Mouse (Mus musculus) midbrain, embryonic 16.5 days (tissue): ENCODE measurements at regions not wholly inside any gene's neighbourhood (a gene's known extent, or its start where the extent isn't known, plus 50 kb on each side); places are given as distances from the start of the nearest gene placed in this dataset.

Source experiments
- ATAC-seq: fragments of 200-750 bp; cut with Nextera tagmentation; 2 replicates; pipeline ENCODE4 v1.8.0; 2017; ENCODE audit warnings: moderate TSS enrichment
- H3K27ac ChIP-seq: fragments of 300-500 bp; sonication (generic); 2 replicates; pipeline ENCODE4 v1.5.1; 2014; ENCODE audit warnings: mild to moderate bottlenecking, low read length, mixed read lengths
- H3K27me3 ChIP-seq: fragments of 300-500 bp; sonication (generic); 2 replicates; pipeline ENCODE4 v1.6.1; 2014; ENCODE audit warnings: low read depth, low read length, mixed read lengths; ENCODE audit not compliant: control insufficient read depth, insufficient read depth
- H3K36me3 ChIP-seq: fragments of 300-500 bp; sonication (generic); 2 replicates; pipeline ENCODE4 v1.6.1; 2014; ENCODE audit warnings: mild to moderate bottlenecking, low read length, moderate library complexity, mixed read lengths; ENCODE audit not compliant: control insufficient read depth, insufficient read depth
- H3K4me1 ChIP-seq: fragments of 300-500 bp; sonication (generic); 2 replicates; pipeline ENCODE4 v1.6.1; 2014; ENCODE audit warnings: mild to moderate bottlenecking, low read length, mixed read lengths; ENCODE audit not compliant: control insufficient read depth, insufficient read depth
- H3K4me2 ChIP-seq: fragments of 300-500 bp; sonication (generic); 2 replicates; pipeline ENCODE4 v1.6.1; 2014; ENCODE audit warnings: mild to moderate bottlenecking, low read length, mixed read lengths
- H3K4me3 ChIP-seq: fragments of 300-500 bp; sonication (generic); 2 replicates; pipeline ENCODE4 v1.5.1; 2014; ENCODE audit warnings: low read depth, mild to moderate bottlenecking, low read length, moderate library complexity, mixed read lengths
- H3K9ac ChIP-seq: fragments of 300-500 bp; sonication (generic); 2 replicates; pipeline ENCODE4 v1.6.1; 2014; ENCODE audit warnings: low read depth, low read length, mixed read lengths
- H3K9me3 ChIP-seq: fragments of 300-500 bp; sonication (generic); replicated peaks from 2 replicates; pipeline ENCODE4 v1.6.1; 2014; ENCODE audit warnings: mild to moderate bottlenecking, low read length, mixed read lengths; ENCODE audit not compliant: control insufficient read depth, poor library complexity, severe bottlenecking
- WGBS: fragments of 180-500 bp; shearing (Covaris S2); extraction: QIAGEN DNeasy Blood & Tissue Kit; methylation state at CpG from one replicate; pipeline ENCODE4 v1.1.7; 2014; 5-methylcytosine and 5-hydroxymethylcytosine counted together

DNA sequence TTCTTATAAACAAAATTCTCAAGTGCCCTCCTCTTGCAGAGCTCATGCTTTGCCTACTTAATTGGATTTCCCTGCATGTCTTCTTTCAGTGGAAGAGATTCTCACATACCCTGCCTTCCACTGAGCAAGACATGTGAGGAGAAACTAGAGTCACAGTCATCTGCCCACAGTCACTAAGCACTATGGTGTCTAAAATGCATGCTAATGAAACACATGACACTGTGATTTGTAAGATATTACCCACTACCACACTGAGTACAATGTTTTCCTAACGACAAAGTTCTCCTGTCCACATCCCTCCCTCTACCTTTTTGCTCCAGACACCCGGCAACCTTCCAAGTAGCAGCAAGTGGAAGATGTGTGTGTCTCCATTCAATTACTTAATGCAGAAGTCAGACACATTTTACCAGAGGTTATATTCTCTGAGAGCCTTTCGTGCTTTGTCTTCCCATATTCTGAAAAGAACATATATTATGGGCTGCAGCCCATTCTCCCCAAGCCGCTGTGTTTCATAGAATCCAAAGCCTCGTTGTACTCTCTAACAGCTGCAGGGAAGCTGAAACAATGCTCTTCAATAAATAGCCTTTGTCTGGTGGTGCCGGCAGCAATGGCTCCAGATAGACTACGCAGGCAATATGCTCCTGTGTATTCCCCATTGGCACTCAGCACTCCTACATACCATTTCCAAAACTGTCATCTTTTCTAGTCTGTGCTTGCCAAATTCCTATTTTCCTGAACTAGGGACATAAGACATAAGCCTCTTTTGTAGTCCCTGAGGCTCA, 670.7 kb downstream of the Poteg start:
- WGBS = 38% methylated on average over 7 of the region's 7 CpGs
- no peak overlapping the region for H3K9ac ChIP-seq
- no peak overlapping the region; the same call in 1 of the 2 replicates for H3K4me2 ChIP-seq
- H3K36me3 ChIP-seq = no peaks in the 10 kb centered on the region
- no peak overlapping the region for H3K27ac ChIP-seq
- H3K4me1 ChIP-seq = peaks cover 5% of the 10 kb centered on the region
- no peaks in the 10 kb centered on the region for H3K27me3 ChIP-seq
- ATAC-seq = 0 out of 2 replicates have a peak, but pooled peaks have one; percentile 14
- H3K4me3 ChIP-seq = no peak overlapping the region
- H3K9me3 ChIP-seq = no peaks in the 10 kb centered on the region

DNA sequence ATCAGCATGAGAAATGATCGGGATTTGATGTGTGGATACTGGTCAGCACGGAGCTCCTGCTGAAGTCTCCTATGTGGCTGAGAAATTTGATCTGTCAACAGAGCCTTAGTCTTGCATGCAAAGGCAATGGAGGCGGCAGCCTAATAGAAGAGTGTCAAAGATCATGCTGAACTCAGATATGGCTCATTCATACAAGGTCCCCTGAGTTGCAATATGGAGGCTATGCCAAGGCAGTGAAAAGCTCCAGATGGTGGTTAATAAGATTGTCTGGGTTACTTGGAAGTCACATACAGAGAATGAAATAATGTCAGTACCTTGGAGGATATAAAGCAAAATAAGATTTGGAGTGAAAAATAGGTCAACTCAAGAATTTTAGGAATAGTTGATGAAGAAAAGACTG, 677.6 kb downstream of the Poteg start:
- no peak overlapping the region for H3K4me2 ChIP-seq
- H3K4me1 ChIP-seq = no peaks in the 10 kb centered on the region
- no peak overlapping the region for H3K9ac ChIP-seq
- no peaks in the 10 kb centered on the region for H3K9me3 ChIP-seq
- no peak overlapping the region for H3K4me3 ChIP-seq
- ATAC-seq = no peak
- WGBS = 78% methylated on average over 3 of the region's 3 CpGs
- H3K36me3 ChIP-seq = no peaks in the 10 kb centered on the region
- H3K27ac ChIP-seq = no peak overlapping the region
- H3K27me3 ChIP-seq = no peaks in the 10 kb centered on the region

DNA sequence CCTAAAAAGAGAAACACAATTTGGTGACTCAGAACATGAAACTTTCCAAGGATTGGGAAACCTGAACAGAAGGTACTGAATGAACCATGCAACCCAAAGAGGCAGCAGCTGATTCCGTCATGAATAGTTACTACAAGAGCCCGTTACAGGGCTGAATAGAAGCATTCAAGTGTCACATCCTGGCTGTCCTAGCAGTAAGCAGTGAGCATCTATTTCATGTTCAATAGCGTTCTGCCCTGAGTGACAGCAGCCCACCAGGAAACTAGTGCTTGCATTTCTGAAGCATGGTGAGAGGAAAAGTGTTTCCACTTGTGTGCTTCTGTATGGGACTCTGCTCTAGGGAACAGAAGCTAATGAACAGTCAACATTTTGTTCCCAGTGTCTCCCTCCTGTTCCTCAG, 694.4 kb downstream of the Poteg start:
- no peak overlapping the region for H3K4me3 ChIP-seq
- H3K27me3 ChIP-seq = no peaks in the 10 kb centered on the region
- H3K9me3 ChIP-seq = no peaks in the 10 kb centered on the region
- no peak overlapping the region for H3K9ac ChIP-seq
- H3K36me3 ChIP-seq = no peaks in the 10 kb centered on the region
- no peak overlapping the region for H3K4me2 ChIP-seq
- H3K27ac ChIP-seq = no peak overlapping the region
- ATAC-seq = no peak
- 23% methylated on average over 3 of the region's 3 CpGs for WGBS
- no peaks in the 10 kb centered on the region for H3K4me1 ChIP-seq

DNA sequence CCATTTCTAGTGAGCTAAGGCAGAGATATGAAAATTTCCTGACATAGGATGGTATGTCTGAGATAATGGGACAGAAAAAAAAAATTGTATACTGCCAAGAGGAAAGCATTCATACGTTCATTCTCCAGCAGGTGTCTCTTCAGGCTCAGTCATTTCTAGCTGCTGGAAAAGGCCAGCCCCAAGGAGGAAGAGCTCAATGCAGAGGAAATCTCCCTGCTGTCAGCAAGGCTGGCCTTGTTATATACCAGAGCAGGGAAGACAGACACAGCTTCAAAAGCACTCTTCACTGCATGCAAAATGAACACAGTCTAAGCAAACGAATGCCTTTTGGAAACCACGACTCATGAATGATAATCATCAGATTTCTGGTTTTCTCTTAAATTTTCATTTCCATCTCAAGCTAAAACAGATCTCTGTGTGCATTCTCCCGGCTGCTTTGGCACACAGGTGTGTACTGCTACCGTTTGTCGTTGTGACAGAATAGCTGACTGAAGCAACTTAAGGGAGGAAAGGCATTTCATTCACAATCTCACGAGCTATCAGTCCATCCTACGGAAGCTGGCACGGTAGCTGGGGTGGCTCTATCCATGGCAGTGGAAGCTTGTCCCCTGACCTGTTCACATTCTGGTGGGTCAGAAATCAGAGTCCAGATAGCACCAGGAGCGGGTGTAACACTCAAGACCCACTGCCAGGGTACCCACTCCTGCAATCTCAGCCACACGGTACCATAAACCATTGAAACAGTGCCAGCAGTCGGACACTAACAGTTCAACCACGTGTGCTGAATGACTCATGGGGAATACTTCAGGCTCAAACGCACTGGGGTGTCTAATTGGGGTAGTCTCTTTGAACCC, 701.4 kb downstream of the Poteg start:
- Histone ChIP-seq H3K36me3 (no peaks in the 10 kb centered on the region), H3K9ac (no peak overlapping the region), H3K4me3 (no peak overlapping the region), H3K4me2 (no peak overlapping the region), H3K27me3 (no peaks in the 10 kb centered on the region), H3K9me3 (no peaks in the 10 kb centered on the region), H3K4me1 (0 out of 2 replicates have a peak, but pooled peaks cover 2% of the 10 kb centered on the region), H3K27ac (peak overlapping the region; percentile 53)
- 72% methylated on average over 14 of the region's 14 CpGs for WGBS
- peak; percentile 93 for ATAC-seq

DNA sequence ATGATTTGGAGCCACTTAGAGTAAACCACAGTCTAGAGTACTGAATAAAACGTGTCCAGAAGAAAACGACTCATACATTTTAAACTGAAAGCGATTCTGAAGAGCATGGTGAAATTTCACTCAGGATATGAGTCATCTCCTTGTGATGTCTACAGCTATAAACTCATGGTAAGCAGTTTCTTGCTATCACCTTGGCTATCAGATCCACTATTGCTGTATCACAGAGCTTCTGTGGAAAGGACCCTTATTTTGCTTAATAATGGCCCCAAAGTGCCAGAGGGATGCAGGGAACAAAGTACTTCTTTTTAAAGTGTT, 701.9 kb downstream of the Poteg start:
- Histone ChIP-seq H3K36me3 (no peaks in the 10 kb centered on the region), H3K4me1 (0 out of 2 replicates have a peak, but pooled peaks cover 2% of the 10 kb centered on the region), H3K4me3 (no peak overlapping the region), H3K4me2 (no peak overlapping the region), H3K9ac (no peak overlapping the region), H3K27ac (no peak overlapping the region), H3K9me3 (no peaks in the 10 kb centered on the region), H3K27me3 (no peaks in the 10 kb centered on the region)
- 83% methylated on average over 3 of the region's 3 CpGs for WGBS
- ATAC-seq = no peak

DNA sequence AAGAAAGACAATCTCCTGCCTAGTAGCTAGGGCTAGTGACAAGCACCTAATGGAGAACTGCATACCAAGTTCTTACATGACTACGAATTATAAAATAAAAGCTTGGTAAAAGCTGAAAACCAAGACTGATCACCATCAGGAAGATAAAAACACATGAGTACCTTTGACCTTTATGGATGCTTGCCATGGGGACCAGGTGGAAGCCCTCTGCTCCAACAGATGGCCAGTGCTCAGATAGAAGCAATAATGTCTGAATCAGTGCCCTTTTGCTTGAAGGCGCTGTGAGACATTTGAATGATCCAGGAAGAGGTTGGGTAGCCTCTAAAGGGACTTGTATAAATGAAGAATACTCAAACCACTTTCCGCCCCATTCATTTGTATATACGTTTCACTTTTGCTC, 713.2 kb downstream of the Poteg start:
- H3K9me3 ChIP-seq = no peaks in the 10 kb centered on the region
- no peak overlapping the region for H3K4me3 ChIP-seq
- no peak overlapping the region for H3K4me2 ChIP-seq
- H3K27ac ChIP-seq = no peak overlapping the region
- WGBS = 93% methylated on average over 4 of the region's 4 CpGs
- ATAC-seq = no peak
- H3K9ac ChIP-seq = no peak overlapping the region
- no peaks in the 10 kb centered on the region for H3K36me3 ChIP-seq
- no peaks in the 10 kb centered on the region for H3K27me3 ChIP-seq
- H3K4me1 ChIP-seq = no peaks in the 10 kb centered on the region

DNA sequence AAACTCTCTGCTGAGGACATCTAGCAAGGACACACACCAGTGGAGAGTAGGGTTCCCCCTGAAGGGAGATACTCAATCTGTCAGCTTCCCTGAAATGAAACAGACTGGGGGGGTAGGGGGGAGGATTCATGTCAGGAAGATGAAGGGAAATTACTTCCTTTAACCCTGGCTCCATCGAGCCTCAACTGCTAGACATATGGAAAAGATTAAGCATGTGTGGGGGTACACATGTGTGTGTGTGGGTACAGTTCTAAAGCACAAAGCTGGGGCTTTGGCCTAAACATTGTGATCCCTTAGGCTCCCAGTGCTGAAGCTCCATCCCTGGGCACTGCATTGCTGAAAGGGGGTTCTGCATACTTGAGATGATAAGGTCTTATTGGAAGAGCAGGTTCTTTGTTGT, 720.6 kb downstream of the Poteg start:
- no peak overlapping the region for H3K4me2 ChIP-seq
- 74% methylated on average over 1 of the region's 1 CpGs for whole genome bisulfite sequencing
- no peak overlapping the region for H3K9ac ChIP-seq
- no peak for ATAC-seq
- no peaks in the 10 kb centered on the region for H3K9me3 ChIP-seq
- no peaks in the 10 kb centered on the region for H3K4me1 ChIP-seq
- no peaks in the 10 kb centered on the region for H3K27me3 ChIP-seq
- no peaks in the 10 kb centered on the region for H3K36me3 ChIP-seq
- H3K27ac ChIP-seq = no peak overlapping the region
- no peak overlapping the region for H3K4me3 ChIP-seq

DNA sequence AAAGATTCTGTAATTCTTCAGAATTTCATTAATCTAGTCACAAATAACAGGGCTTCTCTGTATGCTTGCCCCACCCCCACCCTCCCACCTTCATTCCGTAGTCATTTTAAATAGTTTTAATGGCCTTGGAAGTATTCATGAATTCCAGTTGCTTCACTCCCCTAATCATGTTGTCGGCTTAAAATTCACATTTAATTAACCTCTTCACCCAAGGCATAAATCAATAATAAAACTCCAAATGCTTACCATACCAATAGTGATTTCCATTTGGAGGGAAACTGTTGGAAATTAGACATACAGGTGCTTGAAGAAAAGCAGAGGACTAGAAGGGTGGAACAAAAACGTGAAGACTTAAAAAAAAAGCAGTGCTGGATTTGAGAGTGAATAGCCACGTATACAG, 724.0 kb downstream of the Poteg start:
- H3K27me3 ChIP-seq = no peaks in the 10 kb centered on the region
- H3K36me3 ChIP-seq = no peaks in the 10 kb centered on the region
- 20% methylated on average over 4 of the region's 4 CpGs for WGBS
- H3K4me3 ChIP-seq = no peak overlapping the region
- H3K9me3 ChIP-seq = no peaks in the 10 kb centered on the region
- H3K4me2 ChIP-seq = no peak overlapping the region
- H3K27ac ChIP-seq = no peak overlapping the region
- ATAC-seq = no peak
- H3K9ac ChIP-seq = no peak overlapping the region
- H3K4me1 ChIP-seq = no peaks in the 10 kb centered on the region

DNA sequence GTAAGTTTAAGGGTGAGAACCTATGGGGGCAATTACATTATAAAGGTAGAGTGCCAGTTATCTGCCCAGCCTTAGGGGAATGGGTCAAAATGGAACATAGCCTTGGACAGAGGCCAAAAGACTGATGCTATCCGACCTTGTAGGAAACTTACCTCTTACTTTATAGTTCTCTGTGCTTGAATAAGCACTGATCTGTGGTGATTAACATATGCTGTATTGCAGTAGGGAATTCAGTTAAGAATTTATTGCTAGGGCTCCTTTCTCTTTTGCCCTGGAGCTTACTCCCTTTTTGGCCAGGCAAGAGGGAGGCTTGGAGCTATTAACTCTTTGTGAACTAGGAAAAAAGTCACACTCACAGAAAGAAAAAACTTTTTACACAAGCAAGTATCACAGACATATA, 748.5 kb downstream of the Poteg start:
- no peak for ATAC-seq
- 56% methylated on average over 1 of the region's 1 CpGs for WGBS
- H3K4me3 ChIP-seq = no peak overlapping the region
- no peaks in the 10 kb centered on the region for H3K36me3 ChIP-seq
- H3K27me3 ChIP-seq = no peaks in the 10 kb centered on the region
- no peak overlapping the region for H3K27ac ChIP-seq
- no peak overlapping the region for H3K9ac ChIP-seq
- no peaks in the 10 kb centered on the region for H3K4me1 ChIP-seq
- H3K4me2 ChIP-seq = no peak overlapping the region
- no peaks in the 10 kb centered on the region for H3K9me3 ChIP-seq
